Mouse (Mus musculus) liver, embryonic 16.5 days (tissue): Measurements from ENCODE around the gene Six4. TPM values are rescaled to one million over a fixed set of nuclear protein-coding genes. Genes with fewer than 3 reads are reported as not detected.
"Not testable (repeated sequence)": the region's sequence is repeated elsewhere in the genome, so short reads cannot be mapped to it uniquely, and the experiment has no call there.

Experiments
- ATAC-seq: fragments of 200-750 bp; cut with Nextera tagmentation; 2 replicates; pipeline ENCODE4 v1.8.0; 2017; ENCODE audit warnings: low read depth, mild to moderate bottlenecking, moderate number of reproducible peaks, moderate library complexity
- H3K27ac ChIP-seq: fragments of 300-500 bp; sonication (generic); 2 replicates; pipeline ENCODE4 v1.5.1; 2014; ENCODE audit warnings: mild to moderate bottlenecking, low read length
- H3K27me3 ChIP-seq: fragments of 300-500 bp; sonication (generic); 2 replicates; pipeline ENCODE4 v1.6.1; 2014; ENCODE audit warnings: low read depth, low read length, mixed read lengths; ENCODE audit not compliant: control insufficient read depth, insufficient read depth
- H3K36me3 ChIP-seq: fragments of 300-500 bp; sonication (generic); 2 replicates; pipeline ENCODE4 v1.6.1; 2014; ENCODE audit warnings: mild to moderate bottlenecking; ENCODE audit not compliant: control insufficient read depth, insufficient read depth
- H3K4me1 ChIP-seq: fragments of 300-500 bp; sonication (generic); 2 replicates; pipeline ENCODE4 v1.6.1; 2014; ENCODE audit warnings: low read depth, low read length, mixed read lengths; ENCODE audit not compliant: control insufficient read depth
- H3K4me2 ChIP-seq: fragments of 300-500 bp; sonication (generic); 2 replicates; pipeline ENCODE4 v1.6.1; 2014; ENCODE audit warnings: low read depth, low read length, mixed read lengths
- H3K4me3 ChIP-seq: fragments of 300-500 bp; sonication (generic); 2 replicates; pipeline ENCODE4 v1.5.1; 2014; ENCODE audit warnings: low read depth, mild to moderate bottlenecking, low read length
- H3K9ac ChIP-seq: fragments of 300-500 bp; sonication (generic); 2 replicates; pipeline ENCODE4 v1.6.1; 2014; ENCODE audit warnings: low read depth, low read length
- H3K9me3 ChIP-seq: fragments of 300-500 bp; sonication (generic); replicated peaks from 2 replicates; pipeline ENCODE4 v1.6.1; 2016; ENCODE audit warnings: low read length; ENCODE audit not compliant: control insufficient read depth
- whole genome bisulfite sequencing: fragments of 180-500 bp; shearing (Covaris S2); extraction: QIAGEN DNeasy Blood & Tissue Kit; methylation state at CpG from one replicate; pipeline ENCODE4 v1.1.7; 2014; ENCODE audit not compliant: insufficient replicate concordance; 5-methylcytosine and 5-hydroxymethylcytosine counted together
- polyA plus RNA-seq: library from polyadenylated mRNA; unstranded; fragments of >200 nt; fragmentation: Nextera tagmentation; extraction: Ambion mirVana; gene quantifications from 2 replicates; pipeline ENCODE4 v1.2.1, GENCODE M21; 2015

The Six4 gene
- polyA plus RNA-seq, result 0.04 and 0.06 TPM in 2 replicates

DNA sequence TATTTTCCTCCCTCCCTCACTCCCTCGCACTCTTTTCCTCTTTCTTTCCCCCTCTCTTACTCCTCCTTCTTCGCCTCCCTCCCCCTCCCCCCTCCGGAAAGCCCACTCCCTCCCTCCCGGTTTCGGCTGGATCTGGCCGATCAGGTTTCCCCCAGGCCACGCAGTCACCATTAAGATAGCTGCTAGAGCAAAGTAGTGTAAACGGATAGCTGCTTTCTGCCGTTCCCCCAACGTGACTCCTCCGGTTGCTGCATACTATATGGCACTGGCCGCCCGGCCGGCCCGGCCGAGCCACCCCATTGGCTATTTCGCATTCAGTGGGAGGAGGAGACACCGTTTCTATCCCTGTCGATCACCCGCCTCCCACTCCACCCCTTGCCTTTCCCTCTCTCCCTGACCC is at the start of gene Six4:
Gene Six4 (minus strand): TSS at position 261 of the 400 bp plus-strand sequence.
- WGBS, result under 1% methylated on average over 20 of the region's 20 CpGs
- ATAC-seq, result peak; percentile 74; the same call in 1 of the 2 replicates

DNA sequence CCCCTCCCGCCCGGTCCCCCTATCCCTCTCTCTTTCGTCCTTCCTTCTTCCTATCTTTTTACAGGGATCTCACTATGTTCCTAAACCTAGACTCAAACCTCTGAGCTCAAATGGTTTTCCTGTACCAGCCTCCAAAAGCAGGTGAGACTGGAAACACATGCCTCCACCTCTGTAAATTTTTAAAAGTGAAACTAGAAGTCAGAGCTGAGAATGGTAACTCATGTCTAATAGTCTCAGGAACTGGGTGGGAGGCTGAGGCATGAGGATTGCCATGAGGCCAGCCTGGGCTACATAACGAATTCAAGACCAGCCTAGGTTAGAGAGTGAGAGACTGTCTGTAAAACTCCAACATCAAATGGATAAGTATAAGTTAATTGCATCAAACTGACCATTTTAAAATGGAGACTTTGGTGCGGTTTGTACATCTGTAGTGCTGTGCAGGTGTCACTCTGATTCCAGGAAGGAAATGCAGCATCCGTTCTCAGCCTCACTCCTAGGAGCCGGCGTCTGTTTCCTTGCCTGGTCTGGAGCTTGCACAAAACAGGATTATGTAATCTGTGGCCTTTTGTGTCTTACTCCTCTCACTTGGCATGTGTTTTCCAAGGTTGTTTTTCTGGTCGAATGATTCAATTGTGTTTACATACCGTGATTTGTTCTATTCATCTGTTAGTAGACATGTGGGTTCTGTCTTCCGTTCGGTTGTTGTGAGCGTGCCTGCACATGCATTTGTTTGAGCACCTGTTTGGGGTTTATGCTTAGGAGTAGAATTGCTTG is 49.3 kb upstream of the Six4 start:
- Histone ChIP-seq H3K4me1 (no peaks in the 10 kb centered on the region), H3K27ac (no peak overlapping the region), H3K4me3 (no peak overlapping the region), H3K9ac (no peak overlapping the region), H3K36me3 (no peaks in the 10 kb centered on the region), H3K9me3 (no peaks in the 10 kb centered on the region; the same call in 1 of the 2 replicates), H3K4me2 (no peak overlapping the region), H3K27me3 (no peaks in the 10 kb centered on the region)
- ATAC-seq, result no peak
- 63% methylated on average over 13 of the region's 13 CpGs for WGBS

More for the DNA sequence above, at the start of gene Six4:
- Histone ChIP-seq H3K4me2 (peak within 1 kb of the TSS; percentile 74), H3K9me3 (no peaks in the 10 kb centered on the region), H3K27ac (no peak within 1 kb of the TSS), H3K4me1 (no peaks in the 10 kb centered on the region; the same call in none of the 2 replicates), H3K4me3 (peak within 1 kb of the TSS; percentile 54), H3K27me3 (peaks cover 68% of the 10 kb centered on the region), H3K9ac (no peak within 1 kb of the TSS), H3K36me3 (no peaks in the 10 kb centered on the region)

DNA sequence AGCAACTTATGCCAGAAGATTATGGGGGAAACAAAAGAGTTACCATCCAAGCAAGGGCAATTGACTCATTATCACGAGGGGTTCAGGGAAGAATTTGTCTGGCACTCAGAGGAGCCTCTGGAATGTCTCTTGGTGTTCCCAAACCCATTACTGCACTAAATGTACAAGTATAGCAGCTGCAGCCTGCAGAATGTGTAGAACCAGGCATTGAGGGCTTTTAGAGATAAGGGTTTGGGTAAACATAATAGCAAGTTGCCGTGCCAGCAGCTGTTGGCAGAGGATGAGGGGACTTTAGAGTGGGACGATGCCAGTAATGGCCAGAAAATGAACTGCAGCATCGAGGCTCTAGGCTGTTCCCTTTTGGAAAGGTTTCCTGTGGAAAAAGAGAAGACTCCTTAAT is 47.1 kb upstream of the Six4 start:
- no peak overlapping the region for H3K4me3 ChIP-seq
- 55% methylated on average over 4 of the region's 4 CpGs for WGBS
- H3K9ac ChIP-seq, result no peak overlapping the region
- H3K27me3 ChIP-seq, result no peaks in the 10 kb centered on the region
- no peak for ATAC-seq
- no peak overlapping the region for H3K4me2 ChIP-seq
- no peaks in the 10 kb centered on the region for H3K36me3 ChIP-seq
- H3K27ac ChIP-seq, result no peak overlapping the region
- H3K9me3 ChIP-seq, result no peaks in the 10 kb centered on the region
- no peaks in the 10 kb centered on the region for H3K4me1 ChIP-seq

DNA sequence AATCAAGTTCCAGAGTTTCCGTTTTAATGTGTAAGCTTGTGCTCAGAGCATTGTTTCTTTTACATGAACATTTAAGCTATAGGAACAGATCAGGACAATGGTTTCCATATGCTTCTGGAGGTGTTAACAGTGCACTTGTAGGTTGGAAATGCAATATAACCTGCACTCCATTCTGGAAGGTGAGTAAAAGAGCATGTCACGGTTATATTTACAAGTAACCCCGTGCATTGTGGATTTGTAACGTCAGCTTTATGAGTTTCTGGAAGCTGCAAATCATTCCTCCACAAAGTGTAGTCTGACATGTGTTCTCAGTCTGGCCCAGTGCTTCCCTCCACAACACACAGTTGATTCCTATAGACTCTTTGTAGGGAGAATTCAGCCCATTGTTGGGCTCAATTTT is 40.9 kb upstream of the Six4 start:
- 68% methylated on average over 4 of the region's 4 CpGs for WGBS
- H3K36me3 ChIP-seq, result no peaks in the 10 kb centered on the region
- ATAC-seq, result no peak
- H3K9me3 ChIP-seq, result no peaks in the 10 kb centered on the region
- no peaks in the 10 kb centered on the region for H3K4me1 ChIP-seq
- H3K27me3 ChIP-seq, result no peaks in the 10 kb centered on the region
- no peak overlapping the region for H3K27ac ChIP-seq
- no peak overlapping the region for H3K9ac ChIP-seq
- no peak overlapping the region for H3K4me2 ChIP-seq
- H3K4me3 ChIP-seq, result no peak overlapping the region

DNA sequence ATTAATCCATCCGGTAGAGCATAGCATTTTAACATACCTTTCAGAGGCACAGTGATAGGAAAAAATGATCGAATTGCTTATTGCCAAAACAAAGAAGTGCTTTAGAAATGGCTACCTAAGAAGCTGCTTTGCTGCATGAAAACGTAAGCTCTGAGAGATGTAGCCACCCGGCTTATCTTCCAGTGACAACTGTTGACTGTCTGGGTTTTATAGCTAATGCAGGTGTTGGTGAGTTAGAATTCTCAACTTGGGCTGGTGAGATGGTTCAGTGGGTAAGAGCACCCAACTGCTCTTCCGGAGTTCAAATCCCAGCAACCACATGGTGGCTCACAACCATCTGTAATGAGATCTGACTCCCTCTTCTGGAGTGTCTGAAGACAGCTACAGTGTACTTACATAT is 37.8 kb upstream of the Six4 start:
- H3K27ac ChIP-seq, H3K4me3 ChIP-seq, ATAC-seq, H3K9ac ChIP-seq, H3K4me2 ChIP-seq, H3K27me3 ChIP-seq, H3K36me3 ChIP-seq, H3K9me3 ChIP-seq, H3K4me1 ChIP-seq: not testable (repeated sequence)
- 55% methylated on average over 5 of the region's 5 CpGs for WGBS

DNA sequence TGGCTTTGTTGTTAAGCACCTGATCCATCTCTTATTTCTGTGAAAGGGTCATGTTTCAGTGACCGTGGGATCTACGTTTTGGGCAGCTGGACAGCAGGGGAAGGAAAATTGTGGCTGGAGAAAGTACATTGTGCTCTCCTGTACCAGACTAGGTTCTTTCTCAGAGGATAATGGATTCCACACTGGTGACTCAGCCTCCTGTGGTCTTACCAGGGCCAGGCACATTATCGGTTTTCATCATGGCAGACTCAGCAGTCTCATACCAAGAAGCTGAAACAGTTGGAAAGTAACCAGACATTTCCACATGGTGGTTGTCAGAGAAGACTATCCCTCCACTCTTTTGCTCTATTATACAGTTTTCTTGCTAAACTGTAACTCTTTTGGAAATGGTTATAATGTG is 34.0 kb upstream of the Six4 start:
- H3K4me1 ChIP-seq, result no peaks in the 10 kb centered on the region
- no peaks in the 10 kb centered on the region for H3K36me3 ChIP-seq
- H3K4me2 ChIP-seq, result no peak overlapping the region
- no peaks in the 10 kb centered on the region for H3K9me3 ChIP-seq
- 61% methylated on average over 3 of the region's 3 CpGs for WGBS
- no peak overlapping the region for H3K9ac ChIP-seq
- H3K4me3 ChIP-seq, result no peak overlapping the region
- no peaks in the 10 kb centered on the region for H3K27me3 ChIP-seq
- ATAC-seq, result no peak
- H3K27ac ChIP-seq, result no peak overlapping the region

DNA sequence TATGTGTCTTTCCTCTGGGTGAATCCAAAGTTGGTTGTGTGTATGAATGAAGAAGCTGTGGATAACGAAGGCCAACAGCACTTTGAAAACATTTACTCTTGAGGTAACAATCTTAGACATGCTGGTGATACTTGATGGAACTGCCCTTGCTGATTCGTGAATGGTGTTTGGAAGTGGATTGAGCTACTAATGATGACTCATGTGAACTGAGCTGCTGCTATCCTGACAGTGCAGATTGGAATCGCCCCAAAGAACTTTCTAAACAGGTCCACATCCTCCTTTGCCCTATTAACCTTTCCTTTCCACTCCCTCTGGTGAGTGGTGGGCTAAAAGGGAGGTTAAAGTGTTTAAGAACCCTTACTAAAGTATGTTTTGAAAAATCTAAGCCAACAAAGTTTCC is 27.5 kb upstream of the Six4 start:
- Histone ChIP-seq H3K9ac (no peak overlapping the region), H3K27me3 (no peaks in the 10 kb centered on the region), H3K4me1 (no peaks in the 10 kb centered on the region), H3K36me3 (no peaks in the 10 kb centered on the region), H3K4me3 (no peak overlapping the region), H3K4me2 (no peak overlapping the region), H3K27ac (no peak overlapping the region), H3K9me3 (no peaks in the 10 kb centered on the region)
- ATAC-seq, result 0 out of 2 replicates have a peak, but pooled peaks have one; percentile 37
- WGBS, result 59% methylated on average over 3 of the region's 3 CpGs

DNA sequence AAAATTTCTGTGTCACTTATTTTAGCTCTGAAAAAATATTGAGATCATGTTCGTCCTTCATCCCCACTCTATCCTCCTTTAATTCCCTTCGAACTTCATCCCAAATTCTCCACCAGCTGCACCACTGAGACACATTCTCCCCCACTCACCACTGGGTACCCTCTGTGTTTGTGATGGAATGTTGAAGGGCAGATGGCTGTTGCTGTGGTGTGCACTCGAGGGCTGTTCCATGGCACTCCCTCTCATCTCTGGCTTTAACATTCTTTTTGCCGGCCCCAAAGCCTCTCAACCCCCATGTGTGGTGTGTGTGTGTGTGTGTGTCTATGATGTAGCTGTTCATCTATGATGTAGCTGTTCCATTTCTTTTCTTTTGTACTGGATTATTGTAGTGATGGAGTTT is 12.0 kb upstream of the Six4 start:
- Histone ChIP-seq H3K9ac (no peak overlapping the region), H3K4me1 (peaks cover 4% of the 10 kb centered on the region), H3K4me2 (no peak overlapping the region), H3K36me3 (no peaks in the 10 kb centered on the region), H3K9me3 (no peaks in the 10 kb centered on the region), H3K27me3 (no peaks in the 10 kb centered on the region), H3K27ac (no peak overlapping the region), H3K4me3 (no peak overlapping the region)
- ATAC-seq, result no peak
- WGBS, result 66% methylated on average over 4 of the region's 4 CpGs
